Mouse (Mus musculus): ENCODE measurements at regions not wholly inside any gene's neighbourhood (a gene's known extent, or its start where the extent isn't known, plus 50 kb on each side); places are given as distances from the start of the nearest gene placed in this dataset.
"Not testable (repeated sequence)": the region's sequence is repeated elsewhere in the genome, so short reads cannot be mapped to it uniquely, and the experiment has no call there.

- WGBS, result 59% methylated on average over 6 of the region's 6 CpGs
- H3K9me3 ChIP-seq, result no peaks in the 10 kb centered on the region
Observed at GRCm38 (mm10) chr8:89498088-89498695, 454.2 kb upstream of the Sall1 start.

GRCm38 (mm10) chr8:89492336-89492735, 448.4 kb upstream of the Sall1 start:
- Histone ChIP-seq H3K27ac (no peak overlapping the region), H3K36me3 (no peaks in the 10 kb centered on the region), H3K4me1 (no peaks in the 10 kb centered on the region), H3K27me3 (replicated peaks) (no peaks in the 10 kb centered on the region), H3K9me3 (no peaks in the 10 kb centered on the region), H3K4me3 (replicated peaks) (no peak overlapping the region), H3K4me2 (no peak overlapping the region), H3K9ac (no peak overlapping the region)
- ATAC-seq (ENCODE audit: insufficient read depth, low FRiP score, low read depth), result no peak

More at GRCm38 (mm10) chr8:89498088-89498695, 454.2 kb upstream of the Sall1 start:
- Histone ChIP-seq H3K4me3 (replicated peaks) (no peak overlapping the region), H3K27me3 (replicated peaks) (no peaks in the 10 kb centered on the region), H3K9ac (no peak overlapping the region), H3K27ac (no peak overlapping the region), H3K4me1 (no peaks in the 10 kb centered on the region), H3K4me2 (no peak overlapping the region), H3K36me3 (no peaks in the 10 kb centered on the region)
- ATAC-seq (ENCODE audit: insufficient read depth, low FRiP score, low read depth), result no peak

- H3K4me3 ChIP-seq (replicated peaks); H3K36me3 ChIP-seq; H3K4me2 ChIP-seq; H3K27ac ChIP-seq; H3K27me3 ChIP-seq (replicated peaks); H3K4me1 ChIP-seq; ATAC-seq (ENCODE audit: insufficient read depth, low FRiP score, low read depth); H3K9me3 ChIP-seq; H3K9ac ChIP-seq: not testable (repeated sequence)
- 71% methylated on average over 1 of the region's 1 CpGs for WGBS
Observed at GRCm38 (mm10) chr8:89482481-89482880, 438.5 kb upstream of the Sall1 start.

GRCm38 (mm10) chr8:89476930-89477329, 433.0 kb upstream of the Sall1 start:
- no peak overlapping the region for H3K9ac ChIP-seq
- no peaks in the 10 kb centered on the region for H3K4me1 ChIP-seq
- H3K4me3 ChIP-seq (replicated peaks), result no peak overlapping the region
- H3K9me3 ChIP-seq, result no peaks in the 10 kb centered on the region
- no peak overlapping the region for H3K27ac ChIP-seq
- H3K4me2 ChIP-seq, result no peak overlapping the region
- no peaks in the 10 kb centered on the region for H3K36me3 ChIP-seq
- H3K27me3 ChIP-seq (replicated peaks), result no peaks in the 10 kb centered on the region
- ATAC-seq (ENCODE audit: insufficient read depth, low FRiP score, low read depth), result no peak
- WGBS, result 53% methylated on average over 4 of the region's 4 CpGs

- H3K36me3 ChIP-seq, result no peaks in the 10 kb centered on the region
- no peak for ATAC-seq (ENCODE audit: insufficient read depth, low FRiP score, low read depth)
- no peaks in the 10 kb centered on the region for H3K4me1 ChIP-seq
- no peak overlapping the region for H3K27ac ChIP-seq
- no peaks in the 10 kb centered on the region for H3K27me3 ChIP-seq (replicated peaks)
- no peak overlapping the region for H3K4me3 ChIP-seq (replicated peaks)
- no peaks in the 10 kb centered on the region for H3K9me3 ChIP-seq
- no peak overlapping the region for H3K9ac ChIP-seq
- 75% methylated on average over 5 of the region's 5 CpGs for WGBS
- no peak overlapping the region for H3K4me2 ChIP-seq
Observed at GRCm38 (mm10) chr8:89471116-89471515, 427.2 kb upstream of the Sall1 start.

GRCm38 (mm10) chr8:89468782-89469220, 424.8 kb upstream of the Sall1 start:
- Histone ChIP-seq H3K36me3 (no peaks in the 10 kb centered on the region), H3K27ac (no peak overlapping the region), H3K4me2 (no peak overlapping the region), H3K27me3 (replicated peaks) (no peaks in the 10 kb centered on the region), H3K4me1 (no peaks in the 10 kb centered on the region), H3K9me3 (no peaks in the 10 kb centered on the region), H3K9ac (no peak overlapping the region), H3K4me3 (replicated peaks) (no peak overlapping the region)
- WGBS, result 90% methylated on average over 5 of the region's 5 CpGs
- no peak for ATAC-seq (ENCODE audit: insufficient read depth, low FRiP score, low read depth)

- Histone ChIP-seq H3K4me3 (replicated peaks) (no peak overlapping the region), H3K27me3 (replicated peaks) (no peaks in the 10 kb centered on the region), H3K9ac (no peak overlapping the region), H3K9me3 (no peaks in the 10 kb centered on the region), H3K27ac (no peak overlapping the region), H3K36me3 (no peaks in the 10 kb centered on the region), H3K4me2 (no peak overlapping the region), H3K4me1 (no peaks in the 10 kb centered on the region)
- 86% methylated on average over 13 of the region's 13 CpGs for WGBS
- no peak for ATAC-seq (ENCODE audit: insufficient read depth, low FRiP score, low read depth)
Observed at GRCm38 (mm10) chr8:89465211-89465753, 421.3 kb upstream of the Sall1 start.

GRCm38 (mm10) chr8:89456517-89456916, 412.6 kb upstream of the Sall1 start:
- H3K9me3 ChIP-seq, result no peaks in the 10 kb centered on the region; the same call in 1 of the 2 replicates
- no peaks in the 10 kb centered on the region for H3K27me3 ChIP-seq (replicated peaks)
- H3K4me3 ChIP-seq (replicated peaks), result no peak overlapping the region
- H3K9ac ChIP-seq, result no peak overlapping the region
- no peak for ATAC-seq (ENCODE audit: insufficient read depth, low FRiP score, low read depth)
- no peaks in the 10 kb centered on the region for H3K4me1 ChIP-seq
- H3K27ac ChIP-seq, result no peak overlapping the region
- 42% methylated on average over 4 of the region's 4 CpGs for WGBS
- H3K36me3 ChIP-seq, result no peaks in the 10 kb centered on the region
- no peak overlapping the region for H3K4me2 ChIP-seq

- Histone ChIP-seq H3K36me3 (no peaks in the 10 kb centered on the region), H3K27me3 (replicated peaks) (no peaks in the 10 kb centered on the region)
- ATAC-seq (ENCODE audit: insufficient read depth, low FRiP score, low read depth), result no peak
Observed at GRCm38 (mm10) chr8:89455731-89456130, 411.8 kb upstream of the Sall1 start.

GRCm38 (mm10) chr8:89454197-89454596, 410.2 kb upstream of the Sall1 start:
- H3K27ac ChIP-seq, result no peak overlapping the region
- ATAC-seq (ENCODE audit: insufficient read depth, low FRiP score, low read depth), result no peak
- 79% methylated on average over 7 of the region's 7 CpGs for WGBS

More at GRCm38 (mm10) chr8:89455731-89456130, 411.8 kb upstream of the Sall1 start:
- Histone ChIP-seq H3K9me3 (no peaks in the 10 kb centered on the region; the same call in 1 of the 2 replicates), H3K27ac (no peak overlapping the region), H3K4me3 (replicated peaks) (no peak overlapping the region), H3K4me2 (no peak overlapping the region), H3K9ac (no peak overlapping the region), H3K4me1 (no peaks in the 10 kb centered on the region)
- 75% methylated on average over 5 of the region's 5 CpGs for WGBS

GRCm38 (mm10) chr8:89453724-89454123, 409.8 kb upstream of the Sall1 start:
- Histone ChIP-seq H3K36me3 (no peaks in the 10 kb centered on the region), H3K4me1 (no peaks in the 10 kb centered on the region), H3K27me3 (replicated peaks) (no peaks in the 10 kb centered on the region), H3K4me3 (replicated peaks) (no peak overlapping the region), H3K27ac (no peak overlapping the region), H3K9ac (no peak overlapping the region), H3K4me2 (no peak overlapping the region), H3K9me3 (no peaks in the 10 kb centered on the region; the same call in 1 of the 2 replicates)
- 78% methylated on average over 2 of the region's 2 CpGs for WGBS
- ATAC-seq (ENCODE audit: insufficient read depth, low FRiP score, low read depth), result no peak

More at GRCm38 (mm10) chr8:89454197-89454596, 410.2 kb upstream of the Sall1 start:
- Histone ChIP-seq H3K9ac (no peak overlapping the region), H3K4me3 (replicated peaks) (no peak overlapping the region), H3K36me3 (no peaks in the 10 kb centered on the region), H3K4me1 (no peaks in the 10 kb centered on the region), H3K9me3 (no peaks in the 10 kb centered on the region; the same call in 1 of the 2 replicates), H3K4me2 (no peak overlapping the region), H3K27me3 (replicated peaks) (no peaks in the 10 kb centered on the region)

- no peak overlapping the region for H3K4me2 ChIP-seq
- no peak for ATAC-seq (ENCODE audit: insufficient read depth, low FRiP score, low read depth)
- H3K4me3 ChIP-seq (replicated peaks), result no peak overlapping the region
- WGBS, result 64% methylated on average over 5 of the region's 5 CpGs
- H3K27ac ChIP-seq, result no peak overlapping the region
- no peaks in the 10 kb centered on the region for H3K36me3 ChIP-seq
- no peaks in the 10 kb centered on the region for H3K9me3 ChIP-seq
- no peaks in the 10 kb centered on the region for H3K4me1 ChIP-seq
- no peaks in the 10 kb centered on the region for H3K27me3 ChIP-seq (replicated peaks)
- H3K9ac ChIP-seq, result no peak overlapping the region
Observed at GRCm38 (mm10) chr8:89444466-89444865, 400.5 kb upstream of the Sall1 start.

All from stomach, embryonic 15.5 days (tissue).